Mouse (Mus musculus): ENCODE results near the gene Ptprm. TPM values are rescaled to one million over a fixed set of nuclear protein-coding genes. Genes with fewer than 3 reads are reported as not detected.
A peak's percentile ranks its signal among the peaks of the same experiment; 100 is the strongest.

Gene Ptprm
- polyA plus RNA-seq, 1 experiment from 2014 or later = 11.2 TPM

- WGBS = 71% methylated on average over 6 of the region's 6 CpGs
- Histone ChIP-seq H3K4me2 (replicated peaks) (no peak overlapping the region), H3K4me1 (replicated peaks) (no peaks in the 10 kb centered on the region), H3K27ac (no peak overlapping the region), H3K36me3 (no peaks in the 10 kb centered on the region), H3K27me3 (replicated peaks) (no peaks in the 10 kb centered on the region), H3K4me3 (replicated peaks) (no peak overlapping the region), H3K9ac (no peak overlapping the region), H3K9me3 (no peaks in the 10 kb centered on the region; the same call in 1 of the 2 replicates)
- ATAC-seq = no peak
Measured at GRCm38 (mm10) chr17:67340362-67340761, 13.9 kb downstream of the Ptprm start.

DNA sequence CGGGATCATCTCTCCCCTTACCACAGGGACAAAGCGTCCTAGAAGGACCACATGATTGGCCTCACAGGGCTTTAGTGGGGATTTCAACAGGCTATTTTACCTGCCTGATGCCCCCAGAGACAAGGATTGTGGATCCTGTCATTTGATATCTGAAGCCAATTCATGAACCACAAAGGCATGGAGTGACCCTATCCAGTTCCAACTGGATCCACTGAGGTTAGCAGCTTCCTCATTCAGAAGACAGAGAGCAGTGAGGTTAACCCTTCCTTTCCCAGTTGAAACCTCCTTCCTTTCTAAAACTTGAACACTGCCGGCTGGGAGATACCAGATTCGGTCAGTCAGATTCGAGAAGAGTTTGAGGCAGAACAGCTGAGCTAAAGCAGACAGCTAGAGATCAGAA, 14.7 kb downstream of the Ptprm start:
- no peak overlapping the region for H3K27ac ChIP-seq
- H3K9me3 ChIP-seq = no peaks in the 10 kb centered on the region; the same call in 1 of the 2 replicates
- no peaks in the 10 kb centered on the region for H3K27me3 ChIP-seq (replicated peaks)
- H3K36me3 ChIP-seq = no peaks in the 10 kb centered on the region
- H3K4me3 ChIP-seq (replicated peaks) = no peak overlapping the region
- ATAC-seq = no peak
- H3K9ac ChIP-seq = no peak overlapping the region
- 91% methylated on average over 5 of the region's 5 CpGs for WGBS
- no peak overlapping the region for H3K4me2 ChIP-seq (replicated peaks)
- no peaks in the 10 kb centered on the region for H3K4me1 ChIP-seq (replicated peaks)

DNA sequence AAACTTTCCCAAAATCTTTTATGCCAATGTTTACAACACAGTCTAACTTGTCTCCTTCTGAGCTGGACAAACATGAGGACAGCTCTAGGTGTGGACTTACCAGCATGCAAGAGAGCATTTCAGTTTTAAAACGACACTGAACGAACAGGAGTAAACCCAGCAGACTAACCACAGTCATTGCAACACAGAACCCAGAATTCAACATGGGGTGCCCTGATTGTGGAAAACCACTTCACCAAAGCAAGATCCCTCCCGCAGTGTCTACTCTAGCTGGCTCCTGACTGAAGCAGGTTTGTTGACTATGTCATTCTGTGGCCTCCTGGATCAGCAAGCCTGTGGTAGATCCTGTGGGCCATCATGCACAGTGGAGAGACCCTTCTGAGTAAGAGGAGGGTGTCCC, 19.9 kb downstream of the Ptprm start:
- ATAC-seq = no peak
- Histone ChIP-seq H3K4me3 (replicated peaks) (no peak overlapping the region), H3K27ac (no peak overlapping the region), H3K9ac (no peak overlapping the region), H3K4me1 (replicated peaks) (no peaks in the 10 kb centered on the region), H3K36me3 (no peaks in the 10 kb centered on the region), H3K9me3 (no peaks in the 10 kb centered on the region), H3K4me2 (replicated peaks) (no peak overlapping the region), H3K27me3 (replicated peaks) (no peaks in the 10 kb centered on the region)
- WGBS = 82% methylated on average over 3 of the region's 3 CpGs

GRCm38 (mm10) chr17:67329435-67329834, 24.8 kb downstream of the Ptprm start:
- Histone ChIP-seq H3K9ac (no peak overlapping the region), H3K4me1 (replicated peaks) (no peaks in the 10 kb centered on the region), H3K4me2 (replicated peaks) (no peak overlapping the region), H3K27me3 (replicated peaks) (no peaks in the 10 kb centered on the region), H3K9me3 (no peaks in the 10 kb centered on the region), H3K4me3 (replicated peaks) (no peak overlapping the region), H3K27ac (no peak overlapping the region), H3K36me3 (no peaks in the 10 kb centered on the region)
- no peak for ATAC-seq
- WGBS = 65% methylated on average over 4 of the region's 4 CpGs

- Histone ChIP-seq H3K27ac (no peak overlapping the region), H3K9me3 (no peaks in the 10 kb centered on the region), H3K36me3 (no peaks in the 10 kb centered on the region), H3K4me3 (replicated peaks) (no peak overlapping the region), H3K4me2 (replicated peaks) (no peak overlapping the region), H3K4me1 (replicated peaks) (0 out of 2 replicates have a peak, but pooled peaks cover 4% of the 10 kb centered on the region), H3K27me3 (replicated peaks) (no peaks in the 10 kb centered on the region), H3K9ac (no peak overlapping the region)
- WGBS = 23% methylated on average over 1 of the region's 1 CpGs
- no peak for ATAC-seq
Measured at GRCm38 (mm10) chr17:67324499-67324832, 29.8 kb downstream of the Ptprm start.

DNA sequence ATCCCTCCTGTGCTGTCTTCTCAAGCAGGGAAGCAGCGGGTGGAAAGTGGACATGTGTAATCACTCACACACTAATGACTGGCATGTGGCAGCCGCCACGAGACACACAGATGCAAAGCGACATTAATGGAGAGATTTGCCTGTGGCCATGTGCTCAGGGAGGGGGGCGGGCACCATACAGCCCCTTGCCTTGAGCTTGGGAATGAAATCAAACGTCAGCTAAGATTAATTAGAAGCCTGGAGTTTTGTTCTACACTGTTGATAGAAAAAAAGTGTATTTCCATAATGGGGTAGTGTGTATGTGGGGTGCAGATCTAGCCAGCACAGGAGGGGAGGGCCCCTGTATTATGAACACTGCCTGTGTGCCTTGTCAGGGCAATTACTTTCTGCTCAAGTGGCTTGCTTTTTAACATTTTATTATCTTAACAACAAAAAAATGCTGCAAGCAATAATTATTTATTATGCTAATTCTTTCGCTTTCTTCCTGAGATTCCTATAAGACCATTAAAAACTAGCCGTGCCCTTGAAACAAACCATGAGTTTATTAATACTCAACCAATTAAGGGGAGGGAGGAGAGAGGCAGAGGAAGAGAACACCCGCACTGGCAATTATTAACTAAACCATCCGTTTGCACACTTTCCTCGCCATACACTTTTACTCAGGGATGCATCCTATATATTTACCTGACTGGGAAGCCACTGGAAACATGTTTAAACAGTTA, 30.3 kb downstream of the Ptprm start:
- ATAC-seq = peak; percentile 62
- Histone ChIP-seq H3K27me3 (replicated peaks) (no peaks in the 10 kb centered on the region), H3K27ac (no peak overlapping the region), H3K9me3 (no peaks in the 10 kb centered on the region), H3K4me1 (replicated peaks) (0 out of 2 replicates have a peak, but pooled peaks cover 4% of the 10 kb centered on the region), H3K4me3 (replicated peaks) (no peak overlapping the region), H3K9ac (no peak overlapping the region), H3K36me3 (no peaks in the 10 kb centered on the region), H3K4me2 (replicated peaks) (no peak overlapping the region)
- WGBS = 44% methylated on average over 11 of the region's 11 CpGs

DNA sequence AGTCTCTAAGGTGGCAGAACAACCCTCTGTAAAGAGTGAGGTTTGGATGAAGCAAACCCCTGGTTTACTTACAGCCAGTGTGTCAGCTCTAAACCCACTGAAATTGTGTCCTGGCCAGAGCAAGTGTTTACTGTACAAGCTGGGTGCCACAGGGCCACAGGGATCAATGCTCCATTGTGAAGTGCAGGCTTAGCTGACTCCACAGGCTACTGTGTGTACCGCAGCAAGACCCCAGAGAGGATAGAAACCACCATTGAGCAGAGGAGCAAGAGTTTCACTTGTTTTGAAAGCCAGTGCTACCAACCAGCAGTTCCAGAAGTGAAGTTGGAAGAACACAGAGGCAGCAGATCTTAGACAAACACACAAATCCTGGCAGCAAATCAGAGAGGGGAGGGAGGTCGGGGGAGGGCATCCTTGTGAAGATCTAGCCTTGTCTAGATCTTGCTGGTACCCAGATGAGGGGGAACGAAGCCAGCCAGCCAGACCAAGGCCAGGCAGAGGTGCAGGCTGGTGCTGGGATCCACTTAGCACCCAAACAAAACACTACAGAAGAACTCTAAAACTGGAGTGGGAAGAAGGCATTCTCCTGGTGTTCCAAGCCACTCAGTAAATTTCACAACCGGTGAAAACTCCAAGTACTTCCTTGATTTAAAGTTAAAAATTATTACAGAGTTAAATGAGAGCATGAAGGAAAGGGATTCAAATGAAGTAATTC, 39.6 kb downstream of the Ptprm start:
- no peaks in the 10 kb centered on the region for H3K36me3 ChIP-seq
- H3K27ac ChIP-seq = no peak overlapping the region
- H3K9ac ChIP-seq = no peak overlapping the region
- H3K27me3 ChIP-seq (replicated peaks) = no peaks in the 10 kb centered on the region
- H3K4me1 ChIP-seq (replicated peaks) = no peaks in the 10 kb centered on the region
- H3K4me3 ChIP-seq (replicated peaks) = no peak overlapping the region
- ATAC-seq = no peak
- 65% methylated on average over 4 of the region's 4 CpGs for WGBS
- H3K4me2 ChIP-seq (replicated peaks) = no peak overlapping the region
- H3K9me3 ChIP-seq = no peaks in the 10 kb centered on the region

DNA sequence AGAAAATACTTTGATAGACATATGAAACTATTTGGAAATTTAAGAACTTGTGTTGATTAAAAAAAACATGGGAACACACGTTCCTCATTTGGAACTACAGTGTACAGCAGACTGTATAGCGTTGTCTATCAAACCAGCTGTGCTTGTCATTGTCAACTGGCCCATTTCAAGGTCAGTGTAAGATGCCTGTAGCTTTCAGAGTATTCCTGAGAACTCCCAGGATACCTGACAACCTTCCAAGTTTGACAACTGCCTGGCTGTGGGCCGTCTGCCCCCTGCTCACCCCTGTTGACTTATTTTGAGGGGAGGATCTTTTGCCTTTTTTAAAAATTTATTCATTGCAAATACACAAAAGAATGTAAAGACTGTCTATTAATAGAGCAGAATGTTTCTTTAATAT, 45.8 kb downstream of the Ptprm start:
- no peak for ATAC-seq
- 81% methylated on average over 3 of the region's 3 CpGs for WGBS

GRCm38 (mm10) chr17:67306066-67306845, 48.0 kb downstream of the Ptprm start:
- no peak overlapping the region for H3K4me3 ChIP-seq (replicated peaks)
- H3K36me3 ChIP-seq = no peaks in the 10 kb centered on the region
- H3K9me3 ChIP-seq = no peaks in the 10 kb centered on the region
- H3K4me2 ChIP-seq (replicated peaks) = no peak overlapping the region
- H3K9ac ChIP-seq = no peak overlapping the region
- no peak for ATAC-seq
- H3K4me1 ChIP-seq (replicated peaks) = no peaks in the 10 kb centered on the region
- no peaks in the 10 kb centered on the region for H3K27me3 ChIP-seq (replicated peaks)
- WGBS = 76% methylated on average over 10 of the region's 10 CpGs
- no peak overlapping the region for H3K27ac ChIP-seq

More for the DNA sequence above, 45.8 kb downstream of the Ptprm start:
- H3K9me3 ChIP-seq = no peaks in the 10 kb centered on the region
- no peak overlapping the region for H3K4me2 ChIP-seq (replicated peaks)
- H3K27ac ChIP-seq = no peak overlapping the region
- H3K4me3 ChIP-seq (replicated peaks) = no peak overlapping the region
- no peaks in the 10 kb centered on the region for H3K27me3 ChIP-seq (replicated peaks)
- no peak overlapping the region for H3K9ac ChIP-seq
- no peaks in the 10 kb centered on the region for H3K36me3 ChIP-seq
- no peaks in the 10 kb centered on the region for H3K4me1 ChIP-seq (replicated peaks)

DNA sequence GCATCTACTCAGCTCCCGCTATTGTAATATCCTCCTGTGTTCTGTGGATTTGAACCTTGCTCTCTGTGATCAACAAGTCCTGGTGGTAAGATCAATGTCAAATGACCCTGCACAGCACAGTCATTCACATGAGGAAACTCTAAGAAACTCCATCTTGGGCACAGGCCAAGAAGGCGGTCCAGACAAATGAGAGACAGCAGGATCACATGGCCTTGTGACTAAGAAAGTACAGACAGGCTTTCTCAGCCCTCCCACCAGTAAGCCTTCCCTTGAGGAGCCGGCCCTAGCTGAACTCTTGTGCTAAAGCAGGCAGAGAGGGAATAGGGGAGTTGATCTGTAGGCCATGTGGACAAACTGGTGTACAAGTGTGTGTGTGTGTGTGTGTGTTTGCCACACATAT, 49.4 kb downstream of the Ptprm start:
- peak; percentile 68 for ATAC-seq

DNA sequence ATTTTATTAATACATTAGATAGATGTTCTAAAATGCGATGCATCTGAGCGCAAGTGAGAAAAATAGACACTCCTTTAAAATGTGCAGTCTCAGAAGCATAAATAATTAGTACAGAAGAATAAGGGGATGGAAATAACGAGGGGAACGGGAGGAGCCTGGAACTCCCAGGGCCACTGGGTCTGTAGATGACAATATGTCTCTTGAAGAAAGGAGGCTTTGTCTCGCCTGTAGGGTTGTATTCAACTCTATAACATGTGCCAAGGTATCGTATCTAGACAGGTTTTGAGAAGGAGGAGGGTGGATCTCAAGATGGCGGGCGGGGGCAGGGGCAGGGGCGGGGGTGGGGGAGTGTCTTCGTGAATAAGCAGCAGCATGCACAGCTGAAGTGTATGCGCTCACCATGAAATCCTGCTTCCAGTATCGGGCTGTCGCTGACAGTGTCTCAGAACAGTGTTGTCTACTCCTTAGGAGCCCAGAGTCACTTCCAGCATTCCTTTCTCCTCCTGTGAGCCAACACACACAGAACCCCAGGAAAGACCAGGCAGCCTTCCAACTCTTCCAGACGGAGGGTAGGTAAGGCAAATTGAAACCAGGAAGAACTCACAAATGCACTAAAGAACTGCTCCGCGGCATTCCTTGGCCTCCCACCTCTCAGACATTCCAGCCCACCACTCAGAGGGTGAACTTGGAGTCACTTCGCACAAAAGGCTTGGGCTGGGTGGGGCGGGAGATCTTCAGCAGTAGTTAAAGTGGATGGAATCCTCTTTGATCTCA, 50.7 kb downstream of the Ptprm start:
- Histone ChIP-seq H3K4me3 (replicated peaks) (no peak overlapping the region), H3K4me1 (replicated peaks) (no peaks in the 10 kb centered on the region), H3K27me3 (replicated peaks) (no peaks in the 10 kb centered on the region), H3K36me3 (no peaks in the 10 kb centered on the region), H3K27ac (no peak overlapping the region), H3K9me3 (no peaks in the 10 kb centered on the region), H3K4me2 (replicated peaks) (no peak overlapping the region), H3K9ac (no peak overlapping the region)
- no peak for ATAC-seq
- WGBS = 74% methylated on average over 18 of the region's 18 CpGs

More for the DNA sequence above, 49.4 kb downstream of the Ptprm start:
- no peaks in the 10 kb centered on the region for H3K9me3 ChIP-seq
- H3K27me3 ChIP-seq (replicated peaks) = no peaks in the 10 kb centered on the region
- H3K4me2 ChIP-seq (replicated peaks) = no peak overlapping the region
- no peaks in the 10 kb centered on the region for H3K4me1 ChIP-seq (replicated peaks)
- H3K36me3 ChIP-seq = no peaks in the 10 kb centered on the region
- no peak overlapping the region for H3K4me3 ChIP-seq (replicated peaks)
- 70% methylated on average over 3 of the region's 3 CpGs for WGBS
- no peak overlapping the region for H3K27ac ChIP-seq
- H3K9ac ChIP-seq = no peak overlapping the region

GRCm38 (mm10) chr17:67302569-67302968, 51.7 kb downstream of the Ptprm start:
- H3K4me3 ChIP-seq (replicated peaks) = no peak overlapping the region
- no peak overlapping the region for H3K27ac ChIP-seq
- H3K9me3 ChIP-seq = no peaks in the 10 kb centered on the region
- no peaks in the 10 kb centered on the region for H3K27me3 ChIP-seq (replicated peaks)
- ATAC-seq = no peak
- H3K9ac ChIP-seq = no peak overlapping the region
- H3K4me2 ChIP-seq (replicated peaks) = no peak overlapping the region
- H3K4me1 ChIP-seq (replicated peaks) = no peaks in the 10 kb centered on the region
- no peaks in the 10 kb centered on the region for H3K36me3 ChIP-seq
- WGBS = 61% methylated on average over 4 of the region's 4 CpGs

All from intestine, embryonic 15.5 days (tissue).